Mouse (Mus musculus) subcutaneous adipose tissue, adult 2 months (tissue): ENCODE measurements around the gene Gm6367. TPM values are rescaled to one million over a fixed set of nuclear protein-coding genes. Genes with fewer than 3 reads are reported as not detected.

Experiments used
- polyA plus RNA-seq: library from polyadenylated mRNA; depleted of rRNA; stranded (reverse); fragments of >200 nt; gene quantifications from 2 replicates; pipeline ENCODE4 v1.2.3, GENCODE M21; 2012; ENCODE audit warnings: low replicate concordance; rRNA removed

The Gm6367 gene
- not detected in 2 replicates for polyA plus RNA-seq

DNA sequence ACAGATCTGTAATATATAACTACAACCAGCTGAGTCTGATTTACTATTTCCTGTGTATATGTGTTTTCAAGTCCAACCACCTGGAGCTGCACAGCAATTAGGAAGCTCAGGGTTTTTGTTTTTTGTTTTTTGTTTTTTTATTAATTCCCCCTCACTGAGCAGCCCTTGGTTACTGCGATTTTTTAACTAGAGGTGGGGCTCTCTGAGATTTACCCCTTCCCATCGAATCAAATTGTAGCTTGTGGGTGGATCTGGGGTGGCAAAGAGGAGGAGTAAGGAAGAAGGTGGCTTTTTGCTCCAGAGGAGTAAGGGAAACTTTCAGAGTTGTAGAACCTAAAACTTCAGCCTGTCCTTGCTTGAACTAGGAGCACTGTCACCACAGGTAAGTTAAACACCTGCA is at the start of gene Gm6367:
Gene Gm6367 (plus strand): TSS at position 301 of the 400 bp plus-strand sequence.

Other genes with a start within 250 kb of the Gm6367 start
- gene Gm3183, start 123.2 kb upstream of the Gm6367 start, polyA plus RNA-seq: not detected in 2 replicates
- gene Gm7942, start 118.3 kb downstream of the Gm6367 start, polyA plus RNA-seq: not detected in 2 replicates
- not detected in 2 replicates for gene Gm16513, start 194.0 kb downstream of the Gm6367 start, polyA plus RNA-seq